Mouse (Mus musculus) cortical plate, adult 2 months (tissue): ENCODE results near the gene Tead1.

Experiments
- CTCF ChIP-seq: fragments of 200-500 bp; IDR thresholded peaks from 2 replicates; pipeline ENCODE4 v1.5.1; 2011; ENCODE audit warnings: mild to moderate bottlenecking, control low read depth, low read length; ENCODE audit not compliant: insufficient read depth; ENCODE audit errors: extremely low read depth
- POLR2A ChIP-seq: fragments of 200-500 bp; IDR thresholded peaks from 2 replicates; pipeline ENCODE4 v1.6.1; 2011; ENCODE audit warnings: mild to moderate bottlenecking, low read length, control low read depth; ENCODE audit not compliant: insufficient read depth; ENCODE audit errors: extremely low read depth

DNA sequence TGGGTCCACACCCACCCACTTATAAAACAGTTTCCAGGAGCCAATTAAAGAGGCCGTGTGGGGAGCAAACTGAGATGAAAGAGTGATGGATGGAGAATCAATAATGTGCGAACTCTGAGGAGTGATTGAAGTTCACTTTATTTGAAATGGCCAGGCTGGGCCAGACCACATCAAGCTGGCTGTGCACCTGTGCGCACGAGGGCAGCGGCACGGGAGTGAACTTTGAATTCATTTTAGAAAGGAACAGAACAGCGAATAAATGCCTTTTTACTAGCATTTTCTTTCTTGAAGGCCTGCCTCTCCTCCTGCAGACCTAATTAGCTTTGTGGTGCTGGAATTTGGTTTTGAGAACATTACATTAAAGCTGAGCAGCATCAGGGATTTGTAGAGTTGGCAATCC lies 63.9 kb downstream of the Tead1 start:
- TF ChIP-seq CTCF (no peak), POLR2A (no peak)
